Mouse (Mus musculus): ENCODE results near the gene 4930447C04Rik.

Gene 4930447C04Rik

DNA sequence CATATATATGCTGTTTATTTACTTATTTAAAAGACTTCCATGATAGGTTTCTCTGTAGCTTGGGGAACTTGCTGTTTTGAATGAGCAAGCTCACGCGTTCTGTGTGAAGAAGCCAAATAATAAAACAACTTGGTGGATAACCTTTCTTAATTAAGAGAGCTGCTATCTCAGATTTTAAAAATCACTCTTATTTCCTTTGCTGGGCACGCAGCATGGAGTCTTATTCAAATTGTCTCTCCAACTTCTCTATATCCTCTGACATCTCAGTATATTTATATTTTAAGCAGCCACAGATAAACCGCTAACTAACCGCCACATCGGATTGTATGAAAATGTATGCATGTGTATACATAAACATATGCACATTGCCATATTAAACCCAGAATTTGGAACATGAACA lies 1.6 kb upstream of the 4930447C04Rik start:
- DNase-seq = no peak

- no peak for DNase-seq
Measured at GRCm38 (mm10) chr12:72941398-72942051, 951 bp upstream of the 4930447C04Rik start.

DNA sequence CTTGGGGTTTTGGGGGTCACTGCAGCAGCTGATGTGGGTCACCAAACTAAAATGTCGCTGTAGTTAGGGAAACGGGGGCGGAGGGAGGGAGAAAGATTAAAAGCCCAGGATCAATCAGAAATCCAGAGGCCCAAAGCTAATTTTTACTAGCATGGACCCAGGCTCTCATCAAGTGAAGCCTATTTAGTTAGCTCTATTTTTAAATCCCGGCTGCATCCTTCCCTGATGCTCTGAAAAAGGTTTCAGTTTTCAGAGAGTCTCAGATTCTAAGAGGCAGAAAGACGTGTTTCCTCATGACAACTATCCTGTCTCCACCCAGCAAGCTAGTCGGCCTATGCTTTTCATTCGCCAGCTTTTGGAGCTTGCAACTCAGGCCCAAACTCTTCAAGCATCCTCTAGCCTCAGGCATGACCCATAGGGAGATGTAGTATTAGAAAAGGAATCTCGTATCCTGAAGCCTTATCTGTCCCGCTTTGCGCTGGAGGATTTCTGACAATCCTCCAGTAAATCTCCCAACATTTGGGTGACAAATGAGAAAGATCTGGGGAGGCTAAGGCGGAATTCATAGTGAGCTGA lies 336 bp upstream of the 4930447C04Rik start:
- DNase-seq = no peak

GRCm38 (mm10) chr12:72939616-72940015 lies 958 bp downstream of the 4930447C04Rik start, which contains the start of gene Six6:
Gene Six6 (plus strand): TSS chr12:72939892.
- DNase-seq = no peak

GRCm38 (mm10) chr12:72938600-72939490 lies 1.7 kb downstream of the 4930447C04Rik start:
- no peak for DNase-seq

DNA sequence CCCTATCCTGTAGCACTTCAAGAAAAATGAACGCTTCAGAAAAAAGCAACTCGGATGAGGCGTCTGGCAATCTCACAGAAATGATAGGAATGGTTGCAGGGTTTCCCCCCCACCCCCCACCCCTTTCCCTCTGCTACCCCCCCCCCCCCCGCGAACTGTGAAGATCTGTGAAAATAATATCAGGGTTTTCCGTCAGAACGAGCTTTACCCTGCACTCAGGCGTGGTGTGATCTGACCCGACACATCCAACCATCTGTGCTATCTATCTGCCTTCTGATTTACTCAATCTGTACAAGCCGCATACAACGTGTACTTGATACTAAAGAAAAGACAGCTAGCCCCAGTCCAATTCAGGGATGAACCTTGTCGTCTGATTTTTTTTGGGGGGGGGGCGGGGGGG lies 2.4 kb downstream of the 4930447C04Rik start:
- DNase-seq = no peak

- no peak for DNase-seq
Measured at GRCm38 (mm10) chr12:72937537-72938120, 2.9 kb downstream of the 4930447C04Rik start.

DNA sequence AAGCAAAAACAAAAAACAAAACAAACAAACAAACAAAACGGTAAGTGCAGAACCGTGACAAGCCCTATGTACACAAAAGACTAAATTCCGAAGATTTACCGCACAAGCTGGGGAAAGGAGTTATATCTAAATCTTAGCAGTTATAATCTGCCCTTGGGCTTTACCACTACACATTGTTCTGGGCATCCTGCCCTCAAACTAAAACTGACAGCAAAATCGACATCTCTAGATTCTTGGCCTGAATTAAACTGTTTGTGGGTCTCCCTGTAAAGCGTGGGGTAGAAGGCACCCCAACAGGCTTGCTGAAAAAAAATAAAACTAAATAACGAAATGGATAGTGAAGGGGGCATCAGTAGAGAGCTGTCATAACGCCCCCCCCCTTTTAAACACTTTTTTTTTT lies 3.8 kb downstream of the 4930447C04Rik start:
- no peak for DNase-seq

GRCm38 (mm10) chr12:72917159-72917993 lies 23.2 kb downstream of the 4930447C04Rik start:
- DNase-seq = no peak

GRCm38 (mm10) chr12:72854377-72855032 lies 86.1 kb downstream of the 4930447C04Rik start:
- no peak for DNase-seq

- DNase-seq = no peak
Measured at GRCm38 (mm10) chr12:72853406-72854076, 87.0 kb downstream of the 4930447C04Rik start.

DNA sequence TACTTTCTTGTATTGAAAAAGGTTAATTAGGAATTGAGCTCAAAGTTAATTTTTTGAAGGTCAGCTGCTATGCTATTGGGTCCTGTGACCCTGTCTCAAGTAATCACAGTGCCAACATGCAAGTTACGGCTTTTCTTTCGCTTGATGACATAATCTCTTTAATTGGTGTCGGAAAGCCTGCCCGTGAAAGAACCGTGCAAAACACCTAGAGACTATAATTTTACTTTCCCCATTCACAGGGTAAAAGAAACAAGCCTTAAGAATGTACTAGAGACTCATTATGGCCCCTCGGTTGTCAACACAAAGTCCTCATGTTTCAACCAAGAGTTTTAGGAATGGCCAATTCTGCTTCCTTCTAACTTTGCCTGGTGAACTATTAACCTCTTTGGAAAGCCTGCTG lies 88.3 kb downstream of the 4930447C04Rik start:
- no peak for DNase-seq

DNA sequence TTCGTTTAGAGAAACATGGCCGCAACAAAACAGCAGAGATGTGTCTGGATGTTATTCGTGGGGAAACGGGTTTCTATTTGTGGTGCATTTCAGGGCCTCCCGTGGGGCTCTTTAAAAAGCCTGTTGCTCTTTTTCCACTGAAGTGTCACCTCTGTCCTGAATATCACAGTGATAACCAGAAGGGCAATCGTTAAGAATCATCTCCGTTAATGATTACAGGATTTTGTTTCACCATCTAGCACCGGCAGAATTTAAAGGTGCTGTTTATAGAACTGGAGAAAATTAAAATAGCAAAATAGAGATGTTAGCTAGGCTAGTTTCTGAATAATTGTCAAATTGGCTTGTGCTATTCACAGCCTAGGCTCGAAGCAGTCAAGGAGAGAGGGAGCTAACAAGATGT lies 90.4 kb downstream of the 4930447C04Rik start:
- DNase-seq = no peak

GRCm38 (mm10) chr12:72847725-72848124 lies 92.8 kb downstream of the 4930447C04Rik start:
- DNase-seq = no peak

DNA sequence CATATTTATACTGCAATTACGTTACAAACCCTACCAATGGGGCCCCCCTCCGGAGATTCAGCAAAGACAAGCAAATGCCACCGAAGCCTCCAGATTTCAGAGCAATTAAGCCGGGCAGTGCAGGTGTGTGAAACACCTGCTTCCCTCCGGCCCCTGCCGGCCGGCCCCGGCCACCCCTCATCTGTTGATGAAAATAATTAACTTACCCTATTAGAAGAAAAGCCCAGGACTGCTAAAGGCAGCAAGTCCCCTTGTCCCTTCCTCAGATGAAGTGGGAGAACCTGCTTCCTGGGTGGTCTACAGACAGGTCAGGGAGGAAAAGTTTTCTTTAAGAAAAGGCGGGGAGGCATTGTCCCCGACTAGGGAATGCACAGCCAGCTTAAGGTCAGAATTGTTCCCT lies 94.6 kb downstream of the 4930447C04Rik start:
- DNase-seq = no peak

GRCm38 (mm10) chr12:72843973-72844620 lies 96.5 kb downstream of the 4930447C04Rik start:
- peak; percentile 89 for DNase-seq

DNA sequence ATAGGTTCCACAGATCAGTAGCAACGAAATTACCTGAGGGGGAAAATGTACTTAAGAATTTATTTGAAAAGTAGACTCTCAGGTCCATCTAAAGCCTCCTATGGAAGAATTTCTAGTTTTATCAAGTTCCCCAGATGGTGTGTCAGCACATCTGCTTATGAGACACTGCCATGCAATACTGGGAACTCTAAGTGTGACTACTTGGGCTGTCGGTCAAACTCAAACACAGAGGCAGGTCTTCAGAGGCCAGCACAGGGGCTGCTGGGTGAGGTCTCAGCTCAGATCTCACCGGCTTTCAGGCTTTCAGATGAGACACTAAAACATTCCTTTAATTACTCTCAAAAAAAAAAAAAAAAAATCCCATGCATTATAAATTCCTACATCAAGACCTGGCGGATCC lies 97.0 kb downstream of the 4930447C04Rik start:
- DNase-seq = no peak

DNA sequence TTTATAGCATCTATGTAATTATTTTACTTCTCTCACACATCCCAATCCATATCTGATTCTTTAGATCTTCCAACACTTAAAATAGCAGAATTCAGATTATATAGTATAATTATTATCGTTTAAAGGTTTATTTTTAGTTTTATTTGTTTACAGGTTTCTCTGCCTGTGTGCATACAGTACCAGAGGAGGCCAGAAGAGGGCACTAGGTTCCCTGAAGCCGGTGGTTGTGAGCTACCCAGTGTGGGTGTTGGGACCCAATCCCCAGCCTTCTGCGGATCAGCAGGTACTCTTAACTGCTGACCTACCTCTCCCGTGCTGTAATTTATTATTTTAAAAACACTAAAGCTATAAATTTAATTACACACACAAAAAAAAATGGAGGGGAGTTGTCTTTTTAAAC lies 97.4 kb downstream of the 4930447C04Rik start:
- DNase-seq = no peak

- DNase-seq = no peak
Measured at GRCm38 (mm10) chr12:72841500-72841899, 99.1 kb downstream of the 4930447C04Rik start.

GRCm38 (mm10) chr12:72837302-72837701 lies 103.3 kb downstream of the 4930447C04Rik start:
- no peak for DNase-seq

- no peak for DNase-seq
Measured at GRCm38 (mm10) chr12:72835518-72836015, 105.0 kb downstream of the 4930447C04Rik start.

Measured in kidney, adult 11 months (tissue).